Mouse (Mus musculus) cerebellum, adult 11 months (tissue): ENCODE measurements around the gene Tsga8.

Source experiments
- DNase-seq: peaks from one replicate; pipeline ENCODE4 v3.0.0; 2022

Gene Tsga8

DNA sequence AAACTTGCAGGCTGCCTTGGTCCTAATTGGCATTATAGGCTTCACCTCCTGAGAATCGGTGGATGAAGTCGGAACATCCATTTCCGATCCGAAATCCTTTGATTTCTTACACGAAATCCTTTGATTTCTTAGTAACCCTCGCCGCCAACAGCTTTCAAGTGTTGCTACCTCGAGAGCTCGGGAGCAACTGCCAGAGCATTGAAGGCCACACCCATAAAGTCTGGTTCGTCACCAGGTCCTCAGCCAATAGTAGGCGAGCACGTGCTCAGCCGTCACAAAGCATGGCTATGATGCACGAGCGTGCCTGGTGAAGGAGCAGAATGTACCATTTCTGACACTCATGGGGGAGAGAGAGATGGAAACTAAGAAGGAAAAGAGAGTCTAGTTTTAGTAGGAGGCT is at the start of gene Tsga8:
TSS of gene Tsga8 (minus strand) at position 327 of the 400 bp plus-strand sequence.
- DNase-seq, result no peak
